26 mouse cellular contexts compared by ENCODE assay signal in genomic region chr16:30013943-30014342, GRCm38 (mm10). TPM values are rescaled to one million over a fixed set of nuclear protein-coding genes. Genes with fewer than 3 reads are reported as not detected.
DNase-seq lines count a peak whose midpoint lies in the region; ATAC-seq and TF ChIP-seq lines count a peak whose summit lies in the region.
"Had no signal": no experiment of that assay in that cellular context is flagged by ENCODE, and none has a peak within 500 bp of the region (broad histone marks: within the 10 kb centered on the region; RNA-seq: fewer than 3 reads in every experiment).

No protein-coding gene starts in this region.

- no peaks in the 10 kb centered on the region for H3K27me3 ChIP-seq in heart, adult 2 months (ENCODE audit: control insufficient read depth, insufficient read depth, low read length)
- H3K27me3 ChIP-seq in liver, postnatal 0 days (ENCODE audit: insufficient read depth, low read length): no peaks in the 10 kb centered on the region
- peaks cover 31% of the 10 kb centered on the region for H3K27me3 ChIP-seq in liver, embryonic 12.5 days (replicated peaks)
- peaks cover 27% of the 10 kb centered on the region for H3K27me3 ChIP-seq in embryonic facial prominence, embryonic 10.5 days (replicated peaks; ENCODE audit: low read depth, poor library complexity, severe bottlenecking)
- H3K27me3 ChIP-seq in limb, embryonic 10.5 days (ENCODE audit: low read depth, poor library complexity, severe bottlenecking): 0 out of 2 replicates have a peak, but pooled peaks cover 4% of the 10 kb centered on the region
- H3K27me3 ChIP-seq: embryonic facial prominence, embryonic 12.5 days; embryonic facial prominence, embryonic 15.5 days; intestine, embryonic 15.5 days had no signal

- H3K9me3 ChIP-seq in liver, postnatal 0 days (ENCODE audit: low read length): no peaks in the 10 kb centered on the region
- no peaks in the 10 kb centered on the region for H3K9me3 ChIP-seq in liver, embryonic 12.5 days (replicated peaks)
- no peaks in the 10 kb centered on the region for H3K9me3 ChIP-seq in embryonic facial prominence, embryonic 10.5 days
- H3K9me3 ChIP-seq in limb, embryonic 10.5 days (replicated peaks): no peaks in the 10 kb centered on the region
- H3K9me3 ChIP-seq: embryonic facial prominence, embryonic 12.5 days; embryonic facial prominence, embryonic 15.5 days; heart, embryonic 15.5 days; hindbrain, embryonic 10.5 days; hindbrain, embryonic 13.5 days; intestine, embryonic 15.5 days had no signal

- no peak for TF ChIP-seq EP300 in heart, adult 2 months (IDR thresholded peaks at IDR 0.05; ENCODE audit: insufficient read depth, low read depth, low read length)
- no peak for TF ChIP-seq EP300 in liver, postnatal 0 days (IDR thresholded peaks at IDR 0.05; ENCODE audit: low read depth)

- H3K27ac ChIP-seq in heart, adult 2 months: no peak overlapping the region
- H3K27ac ChIP-seq in liver, postnatal 0 days (ENCODE audit: low read depth): peak overlapping the region; percentile 79
- H3K27ac ChIP-seq in liver, embryonic 12.5 days: no peak overlapping the region
- peak overlapping the region; percentile 48; the same call in 1 of the 2 replicates for H3K27ac ChIP-seq in embryonic facial prominence, embryonic 10.5 days (replicated peaks)
- peak overlapping the region; percentile 22; the same call in 1 of the 2 replicates for H3K27ac ChIP-seq in limb, embryonic 10.5 days
- H3K27ac ChIP-seq: embryonic facial prominence, embryonic 12.5 days; embryonic facial prominence, embryonic 15.5 days; gastrocnemius, adult 2 months; heart, embryonic 15.5 days; hindbrain, embryonic 10.5 days; hindbrain, embryonic 13.5 days; intestine, embryonic 15.5 days had no signal

- H3K4me3 ChIP-seq in heart, adult 2 months: no peak overlapping the region
- no peak overlapping the region for H3K4me3 ChIP-seq in liver, postnatal 0 days (ENCODE audit: low read depth, low read length)
- H3K4me3 ChIP-seq in liver, embryonic 12.5 days: no peak overlapping the region
- H3K4me3 ChIP-seq in embryonic facial prominence, embryonic 10.5 days: no peak overlapping the region
- H3K4me3 ChIP-seq in limb, embryonic 10.5 days: no peak overlapping the region
- H3K4me3 ChIP-seq: embryonic facial prominence, embryonic 12.5 days; embryonic facial prominence, embryonic 15.5 days; gastrocnemius, adult 2 months; heart, embryonic 15.5 days; hindbrain, embryonic 10.5 days; hindbrain, embryonic 13.5 days; intestine, embryonic 15.5 days had no signal

- no peak for ATAC-seq in liver, postnatal 0 days
- no peak for ATAC-seq in liver, embryonic 12.5 days
- ATAC-seq: CD4-positive, CD25-positive, alpha-beta regulatory T cell, adult 4 months; forebrain, embryonic 14.5 days; forebrain, postnatal 0 days; hindbrain, embryonic 16.5 days; intestine, embryonic 15.5 days had no signal

- H3K9ac ChIP-seq in heart, adult 2 months (ENCODE audit: low read depth, low read length): no peak overlapping the region
- no peak overlapping the region for H3K9ac ChIP-seq in liver, postnatal 0 days (replicated peaks)
- H3K9ac ChIP-seq in liver, embryonic 12.5 days: no peak overlapping the region
- H3K9ac ChIP-seq: embryonic facial prominence, embryonic 12.5 days; embryonic facial prominence, embryonic 15.5 days; forebrain, postnatal 0 days; heart, embryonic 15.5 days; hindbrain, embryonic 13.5 days; intestine, embryonic 15.5 days had no signal

- no peaks in the 10 kb centered on the region for H3K36me3 ChIP-seq in heart, adult 2 months (ENCODE audit: control insufficient read depth, insufficient read depth, low read length)
- H3K36me3 ChIP-seq in liver, postnatal 0 days (replicated peaks; ENCODE audit: insufficient read depth, low read length): no peaks in the 10 kb centered on the region
- no peaks in the 10 kb centered on the region for H3K36me3 ChIP-seq in liver, embryonic 12.5 days
- no peaks in the 10 kb centered on the region for H3K36me3 ChIP-seq in embryonic facial prominence, embryonic 10.5 days (replicated peaks)
- H3K36me3 ChIP-seq in limb, embryonic 10.5 days: no peaks in the 10 kb centered on the region; the same call in 1 of the 2 replicates
- H3K36me3 ChIP-seq: embryonic facial prominence, embryonic 12.5 days; embryonic facial prominence, embryonic 15.5 days; heart, embryonic 15.5 days; hindbrain, embryonic 10.5 days; hindbrain, embryonic 13.5 days; intestine, embryonic 15.5 days had no signal

- H3K79me2 ChIP-seq in heart, adult 2 months (replicated peaks; ENCODE audit: control insufficient read depth, insufficient read depth, low read length): no peaks in the 10 kb centered on the region

- WGBS in heart, adult 2 months: 84% methylated on average over 9 of the region's 9 CpGs
- WGBS in liver, postnatal 0 days (ENCODE audit: insufficient replicate concordance): 67% methylated on average over 9 of the region's 9 CpGs
- 73% methylated on average over 9 of the region's 9 CpGs for WGBS in liver, embryonic 12.5 days (ENCODE audit: insufficient replicate concordance)
- 93% methylated on average over 9 of the region's 9 CpGs for WGBS in embryonic facial prominence, embryonic 10.5 days
- 92% methylated on average over 9 of the region's 9 CpGs for WGBS in limb, embryonic 10.5 days

- no peak for TF ChIP-seq POLR2A in heart, adult 2 months (IDR thresholded peaks at IDR 0.05; ENCODE audit: insufficient read depth, low read depth, low read length)

- peak; percentile 88 for DNase-seq in heart, adult 11 months
- no peak for DNase-seq in heart, adult 2 months
- no peak for DNase-seq in liver, postnatal 0 days
- no peak for DNase-seq in embryonic facial prominence, embryonic 10.5 days (ENCODE audit: low spot score)
- no peak for DNase-seq in limb, embryonic 10.5 days (ENCODE audit: low spot score)
- DNase-seq: adrenal gland, adult 2 months; adrenal gland, postnatal 14 days; cerebellum, adult 11-12 months; cerebellum, adult 8-10 months; forebrain, postnatal 0 days; gastrocnemius, adult 2 months; gastrocnemius, postnatal 14 days; heart, adult 18-20 months; heart, postnatal 10 days; heart, postnatal 36 days had no signal

- no peak for TF ChIP-seq CTCF in heart, adult 2 months (IDR thresholded peaks at IDR 0.05)
- no peak for TF ChIP-seq CTCF in liver, postnatal 0 days (IDR thresholded peaks at IDR 0.05; ENCODE audit: low read depth)

- H3K4me1 ChIP-seq in heart, adult 2 months (ENCODE audit: control insufficient read depth, insufficient read depth, low read length): peaks cover 4% of the 10 kb centered on the region
- peaks cover 13% of the 10 kb centered on the region; the same call in 1 of the 2 replicates for H3K4me1 ChIP-seq in liver, postnatal 0 days (ENCODE audit: insufficient read depth)
- peaks cover 9% of the 10 kb centered on the region for H3K4me1 ChIP-seq in liver, embryonic 12.5 days
- H3K4me1 ChIP-seq in embryonic facial prominence, embryonic 10.5 days: peaks cover 52% of the 10 kb centered on the region
- peaks cover 62% of the 10 kb centered on the region for H3K4me1 ChIP-seq in limb, embryonic 10.5 days

- no peak overlapping the region for H3K4me2 ChIP-seq in liver, postnatal 0 days (ENCODE audit: low read depth, low read length)
- H3K4me2 ChIP-seq in liver, embryonic 12.5 days: no peak overlapping the region
- H3K4me2 ChIP-seq: embryonic facial prominence, embryonic 12.5 days; embryonic facial prominence, embryonic 15.5 days; heart, embryonic 11.5 days; heart, embryonic 15.5 days; hindbrain, embryonic 13.5 days; intestine, embryonic 15.5 days had no signal

- intact Hi-C loops in heart, adult 2 months (cut with DNase I): no loop called here

RNA-seq across cellular contexts. Expression of gene Hes1, which starts 50.2 kb away (rescaled TPM):
- 10 to 100 TPM; 16.2 to 21.4 TPM for total RNA-seq in heart, adult 2 months (2021)
- 27.1 and 44.6 TPM in 2 replicates for polyA plus RNA-seq in heart, adult 2 months (2012; rRNA removed)
- polyA plus RNA-seq in liver, postnatal 0 days (2015; fragmentation: Nextera tagmentation; extraction: Ambion mirVana): 14.3 and 20.1 TPM in 2 replicates
- polyA plus RNA-seq in liver, embryonic 12.5 days (2016; fragmentation: Nextera tagmentation; extraction: Ambion mirVana): 12.5 and 12.7 TPM in 2 replicates
- polyA plus RNA-seq in embryonic facial prominence, embryonic 10.5 days (2016; fragmentation: Nextera tagmentation; extraction: Ambion mirVana): 43.3 and 47.2 TPM in 2 replicates
- polyA plus RNA-seq in limb, embryonic 10.5 days (2016; fragmentation: Nextera tagmentation; extraction: Ambion mirVana): 39.5 and 45.5 TPM in 2 replicates

Comparison
In these comparisons a context has a peak if more than half of its experiments do, and no peak if none do; other contexts are left out.
1. H3K27ac ChIP-seq: peak in liver, postnatal 0 days (single experiment), embryonic facial prominence, embryonic 10.5 days (single experiment) and limb, embryonic 10.5 days (single experiment); none in heart, adult 2 months (single experiment) and liver, embryonic 12.5 days (single experiment).